Mouse (Mus musculus): ENCODE results near the gene Scaper. TPM values are rescaled to one million over a fixed set of nuclear protein-coding genes. Genes with fewer than 3 reads are reported as not detected.

Gene Scaper
- polyA plus RNA-seq, 1 experiment from 2014 or later = 46.6 TPM

- Histone ChIP-seq H3K27ac (no peak overlapping the region), H3K4me1 (no peaks in the 10 kb centered on the region), H3K9me3 (no peaks in the 10 kb centered on the region), H3K4me2 (no peak overlapping the region), H3K4me3 (no peak overlapping the region), H3K27me3 (replicated peaks) (no peaks in the 10 kb centered on the region), H3K36me3 (replicated peaks) (no peaks in the 10 kb centered on the region), H3K9ac (no peak overlapping the region)
- WGBS = 24% methylated on average over 3 of the region's 3 CpGs
- ATAC-seq (replicated peaks) = no peak
Measured at GRCm38 (mm10) chr9:55581414-55581813, 356.5 kb downstream of the Scaper start.

- H3K36me3 ChIP-seq (replicated peaks) = no peaks in the 10 kb centered on the region
- H3K27me3 ChIP-seq (replicated peaks) = no peaks in the 10 kb centered on the region
- no peaks in the 10 kb centered on the region for H3K9me3 ChIP-seq
- no peak overlapping the region for H3K4me3 ChIP-seq
- WGBS = 82% methylated on average over 1 of the region's 1 CpGs
- no peaks in the 10 kb centered on the region for H3K4me1 ChIP-seq
- no peak overlapping the region for H3K9ac ChIP-seq
- no peak overlapping the region for H3K4me2 ChIP-seq
- no peak for ATAC-seq (replicated peaks)
- H3K27ac ChIP-seq = no peak overlapping the region
Measured at GRCm38 (mm10) chr9:55576571-55576970, 361.3 kb downstream of the Scaper start.

GRCm38 (mm10) chr9:55571071-55571470 is 366.8 kb downstream of the Scaper start:
- Histone ChIP-seq H3K9me3 (no peaks in the 10 kb centered on the region), H3K27ac (no peak overlapping the region), H3K9ac (no peak overlapping the region), H3K36me3 (replicated peaks) (no peaks in the 10 kb centered on the region), H3K4me2 (no peak overlapping the region), H3K4me3 (no peak overlapping the region), H3K27me3 (replicated peaks) (no peaks in the 10 kb centered on the region), H3K4me1 (no peaks in the 10 kb centered on the region)
- WGBS = 83% methylated on average over 1 of the region's 1 CpGs
- ATAC-seq (replicated peaks) = no peak

GRCm38 (mm10) chr9:55568466-55569159 is 369.3 kb downstream of the Scaper start:
- H3K27ac ChIP-seq = no peak overlapping the region
- no peak overlapping the region for H3K4me2 ChIP-seq
- H3K36me3 ChIP-seq (replicated peaks) = no peaks in the 10 kb centered on the region
- no peaks in the 10 kb centered on the region for H3K27me3 ChIP-seq (replicated peaks)
- no peaks in the 10 kb centered on the region for H3K9me3 ChIP-seq
- WGBS = 70% methylated on average over 5 of the region's 5 CpGs
- no peak overlapping the region for H3K4me3 ChIP-seq
- ATAC-seq (replicated peaks) = no peak
- no peaks in the 10 kb centered on the region for H3K4me1 ChIP-seq
- H3K9ac ChIP-seq = no peak overlapping the region

- no peak overlapping the region for H3K4me2 ChIP-seq
- WGBS = 96% methylated on average over 1 of the region's 1 CpGs
- H3K4me1 ChIP-seq = no peaks in the 10 kb centered on the region
- no peak for ATAC-seq (replicated peaks)
- no peak overlapping the region for H3K27ac ChIP-seq
- no peaks in the 10 kb centered on the region for H3K36me3 ChIP-seq (replicated peaks)
- H3K9me3 ChIP-seq = no peaks in the 10 kb centered on the region
- no peak overlapping the region for H3K9ac ChIP-seq
- H3K27me3 ChIP-seq (replicated peaks) = no peaks in the 10 kb centered on the region; the same call in 1 of the 2 replicates
- no peak overlapping the region for H3K4me3 ChIP-seq
Measured at GRCm38 (mm10) chr9:55560960-55561359, 377.0 kb downstream of the Scaper start.

- 87% methylated on average over 1 of the region's 1 CpGs for WGBS
- H3K4me2 ChIP-seq = no peak overlapping the region
- H3K9me3 ChIP-seq = no peaks in the 10 kb centered on the region
- no peak for ATAC-seq (replicated peaks)
- H3K27me3 ChIP-seq (replicated peaks) = peaks cover 14% of the 10 kb centered on the region
- H3K9ac ChIP-seq = no peak overlapping the region
- no peak overlapping the region for H3K27ac ChIP-seq
- H3K4me1 ChIP-seq = no peaks in the 10 kb centered on the region
- H3K36me3 ChIP-seq (replicated peaks) = no peaks in the 10 kb centered on the region
- no peak overlapping the region for H3K4me3 ChIP-seq
Measured at GRCm38 (mm10) chr9:55554986-55555385, 382.9 kb downstream of the Scaper start.

GRCm38 (mm10) chr9:55549302-55549890 is 388.5 kb downstream of the Scaper start:
- H3K27me3 ChIP-seq (replicated peaks) = peaks cover 57% of the 10 kb centered on the region

GRCm38 (mm10) chr9:55548871-55549270 is 389.0 kb downstream of the Scaper start:
- H3K9me3 ChIP-seq = no peaks in the 10 kb centered on the region
- no peak overlapping the region for H3K4me2 ChIP-seq
- ATAC-seq (replicated peaks) = no peak
- H3K9ac ChIP-seq = no peak overlapping the region
- no peak overlapping the region for H3K27ac ChIP-seq
- H3K4me3 ChIP-seq = no peak overlapping the region
- no peaks in the 10 kb centered on the region for H3K36me3 ChIP-seq (replicated peaks)
- WGBS = 19% methylated on average over 3 of the region's 3 CpGs
- peaks cover 24% of the 10 kb centered on the region for H3K4me1 ChIP-seq
- peaks cover 62% of the 10 kb centered on the region for H3K27me3 ChIP-seq (replicated peaks)

More at GRCm38 (mm10) chr9:55549302-55549890, 388.5 kb downstream of the Scaper start:
- ATAC-seq (replicated peaks) = no peak
- Histone ChIP-seq H3K36me3 (replicated peaks) (no peaks in the 10 kb centered on the region), H3K27ac (no peak overlapping the region), H3K9me3 (no peaks in the 10 kb centered on the region), H3K9ac (no peak overlapping the region), H3K4me3 (no peak overlapping the region), H3K4me1 (peaks cover 19% of the 10 kb centered on the region), H3K4me2 (no peak overlapping the region)
- WGBS = 6% methylated on average over 16 of the region's 16 CpGs

- Histone ChIP-seq H3K9ac (no peak overlapping the region), H3K27me3 (replicated peaks) (peaks cover 74% of the 10 kb centered on the region), H3K4me3 (peak overlapping the region; percentile 19; the same call in 1 of the 2 replicates), H3K9me3 (no peaks in the 10 kb centered on the region), H3K36me3 (replicated peaks) (no peaks in the 10 kb centered on the region), H3K4me1 (peaks cover 35% of the 10 kb centered on the region), H3K4me2 (peak overlapping the region; percentile 33), H3K27ac (no peak overlapping the region)
- WGBS = 2% methylated on average over 63 of the region's 63 CpGs
- ATAC-seq (replicated peaks) = no peak; the same call in 1 of the 2 replicates
Measured at GRCm38 (mm10) chr9:55546176-55547010, 391.5 kb downstream of the Scaper start.

- Histone ChIP-seq H3K9ac (no peak overlapping the region), H3K27ac (no peak overlapping the region), H3K36me3 (replicated peaks) (no peaks in the 10 kb centered on the region), H3K4me2 (peak overlapping the region; percentile 33), H3K9me3 (no peaks in the 10 kb centered on the region), H3K4me1 (peaks cover 40% of the 10 kb centered on the region), H3K4me3 (no peak overlapping the region), H3K27me3 (replicated peaks) (peaks cover 76% of the 10 kb centered on the region)
- no peak for ATAC-seq (replicated peaks)
- 5% methylated on average over 41 of the region's 41 CpGs for WGBS
Measured at GRCm38 (mm10) chr9:55545556-55546175, 392.3 kb downstream of the Scaper start.

GRCm38 (mm10) chr9:55544861-55545555 is 392.9 kb downstream of the Scaper start:
- H3K4me1 ChIP-seq = peaks cover 44% of the 10 kb centered on the region
- under 1% methylated on average over 30 of the region's 30 CpGs for WGBS
- peaks cover 72% of the 10 kb centered on the region for H3K27me3 ChIP-seq (replicated peaks)
- no peak overlapping the region for H3K4me3 ChIP-seq
- H3K9ac ChIP-seq = no peak overlapping the region
- no peak for ATAC-seq (replicated peaks)
- H3K27ac ChIP-seq = no peak overlapping the region
- H3K9me3 ChIP-seq = no peaks in the 10 kb centered on the region
- H3K4me2 ChIP-seq = no peak overlapping the region
- H3K36me3 ChIP-seq (replicated peaks) = no peaks in the 10 kb centered on the region

Data from midbrain, embryonic 15.5 days (tissue).